Mouse (Mus musculus) stomach, postnatal 0 days (tissue): ENCODE results near the gene Ptgir.

ENCODE experiments used
- CTCF ChIP-seq: IDR thresholded peaks from 2 replicates; pipeline ENCODE4 v1.5.1; 2016; ENCODE audit warnings: antibody characterized with exemption, low read depth, mild to moderate bottlenecking, moderate library complexity
- EP300 ChIP-seq: optimal IDR thresholded peaks from 2 replicates; pipeline ENCODE3; 2016; ENCODE audit warnings: antibody characterized with exemption

DNA sequence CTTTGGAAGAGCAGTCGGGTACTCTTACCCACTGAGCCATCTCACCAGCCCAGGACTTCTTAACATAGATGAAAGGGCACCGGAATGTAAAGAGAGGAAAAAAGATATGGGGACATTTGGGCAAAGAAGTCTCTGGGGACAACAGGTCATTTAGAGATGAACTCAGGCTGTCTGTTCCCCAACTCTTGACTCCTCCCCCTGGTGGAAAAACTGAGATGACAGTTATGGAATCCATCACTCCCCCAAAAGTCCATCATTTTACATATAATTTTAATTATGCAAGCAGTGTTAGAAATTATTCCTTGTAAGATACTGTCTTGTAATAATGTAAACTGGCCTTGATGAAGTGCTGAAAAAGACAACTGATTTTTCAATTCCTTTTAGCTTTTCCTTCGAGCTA is 28.6 kb upstream of the Ptgir start:
- TF ChIP-seq CTCF (no peak), EP300 (no peak)
